Mouse (Mus musculus) small intestine, adult 2 months (tissue): ENCODE results near the gene Mllt11.

Experiments
- CTCF ChIP-seq: fragments of 200-500 bp; IDR thresholded peaks from 2 replicates; pipeline ENCODE4 v1.5.1; 2012; ENCODE audit warnings: low read depth, mild to moderate bottlenecking, control low read depth, inconsistent platforms, low read length, moderate library complexity, mixed read lengths; ENCODE audit not compliant: insufficient replicate concordance, insufficient read length; ENCODE audit errors: extremely low read depth
- POLR2A ChIP-seq: fragments of 200-500 bp; IDR thresholded peaks from 2 replicates; pipeline ENCODE4 v1.6.1; 2012; ENCODE audit warnings: low read depth, mild to moderate bottlenecking, control low read depth, inconsistent platforms, low read length, moderate library complexity

GRCm38 (mm10) chr3:95233303-95233980 is 1.5 kb upstream of the Mllt11 start:
- TF ChIP-seq CTCF, result no peak
- TF ChIP-seq POLR2A, result no peak
